Mouse (Mus musculus): Measurements from ENCODE around the gene Msi2. TPM values are rescaled to one million over a fixed set of nuclear protein-coding genes. Genes with fewer than 3 reads are reported as not detected.

The Msi2 gene
- polyA plus RNA-seq, 1 experiment from 2014 or later: 25.3 TPM

- peaks cover 63% of the 10 kb centered on the region for H3K36me3 ChIP-seq
- WGBS: 65% methylated on average over 7 of the region's 7 CpGs
Measured at GRCm38 (mm10) chr11:88402290-88402689, 316.0 kb downstream of the Msi2 start.

GRCm38 (mm10) chr11:88401333-88401732 is 317.0 kb downstream of the Msi2 start:
- peaks cover 75% of the 10 kb centered on the region for H3K4me1 ChIP-seq
- 89% methylated on average over 6 of the region's 6 CpGs for WGBS

More at GRCm38 (mm10) chr11:88402290-88402689, 316.0 kb downstream of the Msi2 start:
- Histone ChIP-seq H3K27me3 (ENCODE audit: low read depth, poor library complexity, severe bottlenecking) (peaks cover 23% of the 10 kb centered on the region), H3K4me1 (peaks cover 85% of the 10 kb centered on the region), H3K9me3 (replicated peaks) (no peaks in the 10 kb centered on the region), H3K4me3 (no peak overlapping the region), H3K27ac (replicated peaks) (peak overlapping the region; percentile 81)
- no peak for DNase-seq (ENCODE audit: low spot score)

GRCm38 (mm10) chr11:88400926-88401325 is 317.4 kb downstream of the Msi2 start:
- H3K27ac ChIP-seq (replicated peaks): peak overlapping the region; percentile 81
- 92% methylated on average over 10 of the region's 10 CpGs for WGBS

More at GRCm38 (mm10) chr11:88401333-88401732, 317.0 kb downstream of the Msi2 start:
- H3K4me3 ChIP-seq: no peak overlapping the region
- H3K36me3 ChIP-seq: peaks cover 60% of the 10 kb centered on the region
- H3K27me3 ChIP-seq (ENCODE audit: low read depth, poor library complexity, severe bottlenecking): peaks cover 23% of the 10 kb centered on the region
- H3K9me3 ChIP-seq (replicated peaks): no peaks in the 10 kb centered on the region
- DNase-seq (ENCODE audit: low spot score): no peak
- H3K27ac ChIP-seq (replicated peaks): peak overlapping the region; percentile 81

GRCm38 (mm10) chr11:88400235-88400634 is 318.1 kb downstream of the Msi2 start:
- peak overlapping the region; percentile 81 for H3K27ac ChIP-seq (replicated peaks)
- no peak overlapping the region for H3K4me3 ChIP-seq
- WGBS: 95% methylated on average over 6 of the region's 6 CpGs
- H3K4me1 ChIP-seq: peaks cover 75% of the 10 kb centered on the region
- DNase-seq (ENCODE audit: low spot score): no peak
- H3K9me3 ChIP-seq (replicated peaks): no peaks in the 10 kb centered on the region
- peaks cover 22% of the 10 kb centered on the region for H3K27me3 ChIP-seq (ENCODE audit: low read depth, poor library complexity, severe bottlenecking)
- peaks cover 61% of the 10 kb centered on the region for H3K36me3 ChIP-seq

More at GRCm38 (mm10) chr11:88400926-88401325, 317.4 kb downstream of the Msi2 start:
- peaks cover 75% of the 10 kb centered on the region for H3K4me1 ChIP-seq
- H3K9me3 ChIP-seq (replicated peaks): no peaks in the 10 kb centered on the region
- H3K36me3 ChIP-seq: peaks cover 58% of the 10 kb centered on the region
- H3K4me3 ChIP-seq: no peak overlapping the region
- DNase-seq (ENCODE audit: low spot score): no peak
- peaks cover 23% of the 10 kb centered on the region for H3K27me3 ChIP-seq (ENCODE audit: low read depth, poor library complexity, severe bottlenecking)

GRCm38 (mm10) chr11:88399431-88399830 is 318.9 kb downstream of the Msi2 start:
- DNase-seq (ENCODE audit: low spot score): peak; percentile 32
- Histone ChIP-seq H3K9me3 (replicated peaks) (no peaks in the 10 kb centered on the region), H3K4me3 (no peak overlapping the region), H3K27ac (replicated peaks) (peak overlapping the region; percentile 72), H3K4me1 (peaks cover 75% of the 10 kb centered on the region), H3K27me3 (ENCODE audit: low read depth, poor library complexity, severe bottlenecking) (peaks cover 14% of the 10 kb centered on the region), H3K36me3 (peaks cover 64% of the 10 kb centered on the region)
- WGBS: 44% methylated on average over 5 of the region's 5 CpGs

GRCm38 (mm10) chr11:88399028-88399427 is 319.3 kb downstream of the Msi2 start:
- Histone ChIP-seq H3K36me3 (peaks cover 64% of the 10 kb centered on the region), H3K27ac (replicated peaks) (peak overlapping the region; percentile 72), H3K4me1 (peaks cover 75% of the 10 kb centered on the region), H3K27me3 (ENCODE audit: low read depth, poor library complexity, severe bottlenecking) (peaks cover 10% of the 10 kb centered on the region), H3K9me3 (replicated peaks) (no peaks in the 10 kb centered on the region), H3K4me3 (no peak overlapping the region)
- WGBS: 80% methylated on average over 5 of the region's 5 CpGs
- no peak for DNase-seq (ENCODE audit: low spot score)

GRCm38 (mm10) chr11:88395076-88395990 is 323.0 kb downstream of the Msi2 start:
- WGBS: 78% methylated on average over 8 of the region's 8 CpGs
- Histone ChIP-seq H3K9me3 (replicated peaks) (no peaks in the 10 kb centered on the region), H3K4me1 (peaks cover 41% of the 10 kb centered on the region), H3K27me3 (ENCODE audit: low read depth, poor library complexity, severe bottlenecking) (no peaks in the 10 kb centered on the region), H3K36me3 (peaks cover 82% of the 10 kb centered on the region), H3K4me3 (no peak overlapping the region), H3K27ac (replicated peaks) (peak overlapping the region; percentile 68)
- no peak for DNase-seq (ENCODE audit: low spot score)

- Histone ChIP-seq H3K9me3 (replicated peaks) (no peaks in the 10 kb centered on the region), H3K4me3 (no peak overlapping the region), H3K27ac (replicated peaks) (peak overlapping the region; percentile 68), H3K27me3 (ENCODE audit: low read depth, poor library complexity, severe bottlenecking) (no peaks in the 10 kb centered on the region), H3K36me3 (peaks cover 82% of the 10 kb centered on the region), H3K4me1 (peaks cover 34% of the 10 kb centered on the region)
- WGBS: 80% methylated on average over 19 of the region's 19 CpGs
- no peak for DNase-seq (ENCODE audit: low spot score)
Measured at GRCm38 (mm10) chr11:88394341-88395075, 323.8 kb downstream of the Msi2 start.

GRCm38 (mm10) chr11:88392715-88393114 is 325.6 kb downstream of the Msi2 start:
- WGBS: 96% methylated on average over 10 of the region's 10 CpGs

GRCm38 (mm10) chr11:88391181-88391814 is 327.0 kb downstream of the Msi2 start:
- Histone ChIP-seq H3K4me3 (no peak overlapping the region), H3K27me3 (ENCODE audit: low read depth, poor library complexity, severe bottlenecking) (no peaks in the 10 kb centered on the region), H3K36me3 (peaks cover 87% of the 10 kb centered on the region), H3K9me3 (replicated peaks) (no peaks in the 10 kb centered on the region), H3K27ac (replicated peaks) (no peak overlapping the region; the same call in 1 of the 2 replicates), H3K4me1 (peaks cover 28% of the 10 kb centered on the region)
- DNase-seq (ENCODE audit: low spot score): no peak
- WGBS: 95% methylated on average over 8 of the region's 8 CpGs

More at GRCm38 (mm10) chr11:88392715-88393114, 325.6 kb downstream of the Msi2 start:
- Histone ChIP-seq H3K9me3 (replicated peaks) (no peaks in the 10 kb centered on the region), H3K4me3 (no peak overlapping the region), H3K36me3 (peaks cover 81% of the 10 kb centered on the region), H3K27me3 (ENCODE audit: low read depth, poor library complexity, severe bottlenecking) (no peaks in the 10 kb centered on the region), H3K4me1 (peaks cover 28% of the 10 kb centered on the region), H3K27ac (replicated peaks) (no peak overlapping the region)
- no peak for DNase-seq (ENCODE audit: low spot score)

GRCm38 (mm10) chr11:88389530-88389929 is 328.8 kb downstream of the Msi2 start:
- Histone ChIP-seq H3K36me3 (peaks cover 92% of the 10 kb centered on the region), H3K4me1 (peaks cover 11% of the 10 kb centered on the region), H3K9me3 (replicated peaks) (no peaks in the 10 kb centered on the region), H3K4me3 (no peak overlapping the region), H3K27ac (replicated peaks) (no peak overlapping the region), H3K27me3 (ENCODE audit: low read depth, poor library complexity, severe bottlenecking) (no peaks in the 10 kb centered on the region)
- no peak for DNase-seq (ENCODE audit: low spot score)
- WGBS: 94% methylated on average over 6 of the region's 6 CpGs

GRCm38 (mm10) chr11:88386916-88387315 is 331.4 kb downstream of the Msi2 start:
- DNase-seq (ENCODE audit: low spot score): no peak
- no peaks in the 10 kb centered on the region for H3K27me3 ChIP-seq (ENCODE audit: low read depth, poor library complexity, severe bottlenecking)
- peaks cover 25% of the 10 kb centered on the region for H3K4me1 ChIP-seq
- WGBS: 95% methylated on average over 4 of the region's 4 CpGs
- H3K9me3 ChIP-seq (replicated peaks): no peaks in the 10 kb centered on the region
- H3K36me3 ChIP-seq: peaks cover 92% of the 10 kb centered on the region
- H3K27ac ChIP-seq (replicated peaks): 0 out of 2 replicates have a peak overlapping the region, but pooled peaks have one; percentile 18
- no peak overlapping the region for H3K4me3 ChIP-seq
